Mouse (Mus musculus): ENCODE results near the gene Prkd1. TPM values are rescaled to one million over a fixed set of nuclear protein-coding genes. Genes with fewer than 3 reads are reported as not detected.

Gene Prkd1
- polyA plus RNA-seq (2017; shearing (Covaris generic)): not detected

GRCm38 (mm10) chr12:50648671-50649541 is at the start of gene Prkd1:
Prkd1 (minus strand) TSS chr12:50649098.

All from inflammation-experienced regulatory T-cells, adult 16 weeks (primary cell).